Mouse (Mus musculus): ENCODE results near the gene Sash1.

Sash1 gene

DNA sequence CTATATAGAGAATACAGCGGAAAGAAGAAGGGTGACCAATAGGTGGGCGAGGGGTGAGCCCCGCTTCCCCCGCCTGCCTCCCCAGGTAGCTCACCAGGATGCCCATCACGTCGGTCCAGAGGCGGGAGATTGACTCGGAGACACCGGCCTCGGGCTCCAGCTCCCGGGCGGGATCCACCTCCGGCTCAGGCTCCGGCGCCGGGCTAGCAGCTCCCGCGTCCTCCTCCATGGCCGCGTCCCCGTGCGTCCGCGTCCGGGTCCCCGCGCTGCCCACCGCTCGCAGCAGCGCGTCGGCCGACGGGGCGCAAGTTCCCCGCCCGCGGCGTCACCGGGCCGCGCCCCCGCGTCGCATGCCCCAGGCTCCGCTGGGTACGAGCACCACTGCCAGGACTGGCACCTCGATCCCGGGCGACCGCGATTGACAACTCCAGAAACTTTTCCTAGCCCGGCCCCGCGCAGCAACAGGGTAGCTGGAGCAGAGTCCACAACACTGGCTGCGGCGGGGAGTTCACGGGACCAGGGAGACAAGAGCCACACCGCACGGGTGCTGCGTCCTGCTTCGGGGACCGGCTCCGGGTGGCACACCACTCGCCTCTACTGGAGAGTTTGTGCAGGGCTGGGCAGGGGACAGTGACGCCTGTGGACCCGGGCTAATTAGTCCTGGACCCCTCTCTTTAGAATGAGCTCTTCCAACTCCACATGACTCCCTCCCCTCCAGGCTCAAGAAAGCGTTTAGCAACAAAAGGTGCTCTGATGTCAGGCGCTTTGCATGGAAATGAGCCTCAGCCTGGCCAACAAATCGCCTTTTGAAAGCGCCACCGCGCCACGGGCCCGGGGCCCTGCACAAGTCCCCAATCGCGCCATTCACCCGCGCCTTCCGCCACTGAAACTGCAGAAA is at the start of gene Sash1:
Sash1 (minus strand) TSS at position 441 of the 898 bp plus-strand sequence.
- peak; percentile 27 for DNase-seq (ENCODE audit: low spot score)

DNA sequence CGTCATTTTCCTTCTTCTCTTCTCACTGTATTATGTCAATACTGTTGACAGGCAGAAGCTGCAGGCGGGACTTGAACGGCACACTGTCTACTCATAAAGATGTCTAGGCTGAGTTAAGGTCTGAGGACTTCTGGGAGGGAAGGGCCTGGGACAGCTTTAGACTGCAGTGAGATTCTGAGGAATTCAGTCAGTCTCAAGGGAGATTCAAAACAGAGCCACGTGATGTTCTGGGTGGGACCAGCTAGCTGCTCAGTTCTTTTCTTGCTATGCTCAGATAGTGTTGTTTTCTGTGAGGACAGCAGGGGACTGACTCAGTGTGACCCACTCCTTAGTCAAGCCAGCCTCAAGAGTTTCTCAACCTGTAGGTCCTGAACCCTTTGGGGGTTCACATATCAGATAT is 49.7 kb upstream of the Sash1 start:
- no peak for DNase-seq (ENCODE audit: low spot score)

GRCm38 (mm10) chr10:8933451-8934372 is 47.8 kb upstream of the Sash1 start:
- DNase-seq (ENCODE audit: low spot score), result no peak

- DNase-seq (ENCODE audit: low spot score), result no peak
These were observed 45.8 kb upstream of the Sash1 start for GRCm38 (mm10) chr10:8931548-8932240.

- DNase-seq (ENCODE audit: low spot score), result no peak
These were observed 44.8 kb upstream of the Sash1 start for GRCm38 (mm10) chr10:8930672-8931071.

DNA sequence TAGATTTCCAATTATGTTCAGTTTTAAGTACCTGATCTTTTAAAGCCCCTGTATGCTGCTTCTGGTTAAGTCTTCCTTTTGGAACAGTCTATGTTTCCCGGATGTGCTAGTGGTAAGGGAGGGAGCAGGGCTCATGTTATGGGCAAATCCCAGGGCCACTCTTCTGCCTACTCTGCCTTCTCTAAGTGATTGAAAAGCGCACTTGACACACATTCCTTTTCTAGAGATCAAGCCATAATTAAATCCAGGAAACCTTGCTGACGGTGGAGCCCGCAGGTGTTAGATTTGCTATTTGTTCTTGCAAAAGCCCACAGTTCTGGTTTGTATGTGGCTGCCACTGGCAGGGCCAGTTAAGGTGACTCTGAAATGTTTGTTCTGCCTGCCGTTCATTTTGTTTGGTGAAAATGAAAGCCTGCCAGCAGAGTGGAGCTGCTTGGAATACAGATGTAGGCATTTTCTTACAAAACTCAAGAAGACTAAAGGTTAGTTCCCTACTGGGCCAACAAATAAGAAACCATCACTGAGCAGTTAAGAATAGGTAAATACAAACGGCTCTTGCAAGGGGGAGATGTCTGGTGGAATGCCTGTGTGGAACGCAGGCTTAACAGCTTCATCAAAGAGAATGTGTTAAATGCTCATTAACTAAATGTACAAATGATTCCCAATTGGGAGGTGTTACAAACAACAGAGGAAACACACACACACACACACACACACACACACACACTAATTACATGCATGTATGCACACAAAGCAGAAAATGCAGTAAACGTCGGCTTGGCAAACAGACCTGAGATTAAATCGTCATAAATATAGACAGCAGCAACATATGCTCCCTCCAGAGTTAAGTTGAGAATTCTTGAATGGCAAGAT is 43.1 kb upstream of the Sash1 start:
- no peak for DNase-seq (ENCODE audit: low spot score)

DNA sequence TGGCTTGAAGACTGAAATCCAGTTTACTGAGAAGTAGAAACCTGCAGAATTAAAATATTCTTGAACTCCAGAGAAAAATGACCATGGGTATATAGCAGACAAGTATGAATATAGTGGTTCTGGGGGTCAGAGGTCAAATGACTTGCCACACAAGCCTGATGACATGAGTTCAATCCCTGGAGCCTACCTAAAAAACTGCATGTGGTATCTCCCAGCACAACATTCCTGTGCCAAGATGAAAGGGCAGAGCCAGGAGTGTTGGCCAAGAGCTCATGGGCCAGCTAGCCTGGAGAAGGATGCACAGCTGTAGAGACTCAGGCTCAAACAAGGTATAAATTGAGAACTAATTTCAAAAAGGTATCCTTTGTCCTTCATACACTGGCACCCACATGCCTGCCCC is 42.4 kb upstream of the Sash1 start:
- no peak for DNase-seq (ENCODE audit: low spot score)

DNA sequence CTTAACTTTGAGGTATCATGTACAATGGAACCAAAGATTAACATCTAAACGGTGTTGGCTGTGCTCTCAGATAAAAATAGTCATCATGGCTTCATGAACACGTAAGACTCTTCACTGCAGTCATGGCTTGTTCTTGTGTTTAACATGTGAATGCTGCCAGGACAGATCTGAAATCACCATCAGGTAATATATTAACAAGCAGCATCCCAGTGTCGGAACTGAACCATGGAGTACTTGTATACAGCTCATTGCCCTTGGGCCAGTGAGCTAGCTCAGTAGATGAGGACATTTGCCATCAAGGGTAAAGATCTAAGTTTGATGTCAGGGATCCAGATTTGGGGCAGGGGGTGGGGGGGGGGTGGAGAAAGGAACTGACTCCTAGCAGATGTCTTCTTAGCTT is 41.0 kb upstream of the Sash1 start:
- DNase-seq (ENCODE audit: low spot score), result no peak

DNA sequence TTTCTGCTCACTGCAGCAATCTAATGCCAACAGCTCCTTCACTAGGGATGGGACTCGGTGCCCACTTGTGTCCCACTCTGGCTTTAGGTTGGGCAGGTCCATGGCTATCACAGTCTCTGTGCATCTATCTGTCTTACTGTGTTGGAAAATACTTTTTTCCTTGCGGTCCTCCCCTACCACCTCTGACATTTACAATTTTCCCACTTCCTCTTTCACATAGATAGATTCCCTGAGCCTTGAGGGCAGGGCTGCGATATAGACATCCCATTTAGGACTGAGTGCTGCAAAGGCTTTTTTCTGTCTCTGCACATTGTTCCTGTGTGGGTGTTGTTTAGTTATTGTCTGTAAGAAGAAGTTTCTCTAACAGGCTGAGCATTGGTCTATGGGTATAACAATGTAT is 40.4 kb upstream of the Sash1 start:
- DNase-seq (ENCODE audit: low spot score), result no peak

DNA sequence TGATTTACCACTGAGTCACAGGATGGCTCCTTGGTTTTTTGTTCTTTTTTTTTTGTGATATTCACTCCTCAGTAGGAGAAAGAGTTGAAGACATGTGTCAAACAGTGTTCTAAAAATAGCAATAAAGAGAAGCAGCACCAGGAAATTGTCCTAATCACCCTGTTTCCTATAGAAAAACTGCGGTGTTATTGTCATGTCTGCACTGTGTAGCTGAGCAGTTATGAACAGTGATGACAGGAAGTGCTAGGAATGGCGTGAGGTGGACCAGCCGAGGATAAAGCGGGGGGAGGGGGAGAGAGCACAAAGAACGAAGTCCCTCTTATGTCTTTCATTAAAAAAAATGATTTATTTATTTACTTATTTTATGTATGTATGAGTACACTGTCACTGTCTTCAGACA is 39.4 kb upstream of the Sash1 start:
- DNase-seq (ENCODE audit: low spot score), result no peak

GRCm38 (mm10) chr10:8921098-8921693 is 35.3 kb upstream of the Sash1 start:
- DNase-seq (ENCODE audit: low spot score), result no peak

DNA sequence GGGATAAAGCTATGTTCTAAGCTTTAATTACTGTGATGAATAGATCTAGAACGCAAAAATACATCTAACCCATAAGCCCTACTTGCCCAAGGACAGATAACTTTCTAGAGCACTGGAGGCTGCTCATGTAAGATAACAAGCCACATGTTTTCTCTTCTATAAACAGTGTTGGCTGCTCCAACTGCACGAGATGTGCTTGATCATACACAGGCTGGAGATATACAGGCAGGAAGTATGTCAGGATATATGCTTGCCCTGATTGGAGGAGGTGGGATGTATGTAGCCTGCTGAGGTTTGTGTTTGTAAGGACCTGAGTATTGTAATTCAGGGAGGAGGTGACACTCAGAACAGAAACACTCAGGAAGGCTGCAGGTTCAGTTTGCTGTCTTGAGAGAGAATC is 31.9 kb upstream of the Sash1 start:
- DNase-seq (ENCODE audit: low spot score), result no peak

GRCm38 (mm10) chr10:8917350-8917749 is 31.5 kb upstream of the Sash1 start:
- DNase-seq (ENCODE audit: low spot score), result no peak

- DNase-seq (ENCODE audit: low spot score), result no peak
These were observed 29.9 kb upstream of the Sash1 start for GRCm38 (mm10) chr10:8915755-8916154.

GRCm38 (mm10) chr10:8913904-8914303 is 28.0 kb upstream of the Sash1 start:
- no peak for DNase-seq (ENCODE audit: low spot score)

GRCm38 (mm10) chr10:8912706-8913275 is 26.9 kb upstream of the Sash1 start:
- no peak for DNase-seq (ENCODE audit: low spot score)

GRCm38 (mm10) chr10:8912213-8912612 is 26.3 kb upstream of the Sash1 start:
- no peak for DNase-seq (ENCODE audit: low spot score)

- DNase-seq (ENCODE audit: low spot score), result no peak
These were observed 24.5 kb upstream of the Sash1 start for GRCm38 (mm10) chr10:8910237-8910990.

DNA sequence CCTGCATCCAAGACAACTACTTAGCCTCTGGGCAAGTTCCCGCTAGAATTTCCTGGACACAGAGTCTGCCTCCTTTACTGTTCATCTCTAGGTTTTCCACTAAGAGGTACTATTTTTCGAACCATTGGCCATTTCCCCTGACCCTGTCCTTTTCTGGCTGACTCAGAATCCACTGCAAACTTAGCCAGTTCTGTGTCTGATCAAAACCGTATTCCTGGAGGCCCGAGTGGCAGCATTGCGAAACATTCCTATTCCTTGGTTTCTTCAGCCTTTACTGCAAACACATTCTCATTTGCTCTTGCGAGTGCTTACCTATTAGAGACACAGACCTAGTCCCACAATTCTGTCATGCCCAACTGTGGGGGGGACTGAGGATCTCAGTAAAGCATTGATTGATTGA is 17.2 kb upstream of the Sash1 start:
- DNase-seq (ENCODE audit: low spot score), result no peak

GRCm38 (mm10) chr10:8902412-8902811 is 16.5 kb upstream of the Sash1 start:
- DNase-seq (ENCODE audit: low spot score), result no peak

All from layer of hippocampus, adult 9-10 months (tissue).